Mouse (Mus musculus): Measurements from ENCODE around the gene Ushbp1.

GRCm38 (mm10) chr8:71369040-71369718, 26.4 kb downstream of the Ushbp1 start:
- no peak for TF ChIP-seq CTCF (IDR thresholded peaks at IDR 0.05; ENCODE audit: control insufficient read depth, insufficient read depth, insufficient read length)
- TF ChIP-seq CEBPB (IDR thresholded peaks at IDR 0.05; ENCODE audit: low read depth), result no peak

All from C2C12 (cell line).